Mouse (Mus musculus) left cerebral cortex, adult 2 months (tissue): Measurements from ENCODE around the gene Nek7. TPM values are rescaled to one million over a fixed set of nuclear protein-coding genes. Genes with fewer than 3 reads are reported as not detected.

ENCODE experiments used
- DNase-seq, 2 experiments: peaks; one replicate each; pipeline ENCODE4 v3.0.0; 2021 to 2022; ENCODE audit warnings: low spot score in 2 of 2, mixed read lengths in 1 of 2; ENCODE audit errors: extremely low spot score in 1 of 2
- H3K27ac ChIP-seq: fragments of 200-600 bp; 2 replicates; pipeline ENCODE4 v1.8.1; 2022
- H3K4me3 ChIP-seq: fragments of 200-600 bp; 2 replicates; pipeline ENCODE4 v1.8.1; 2022
- CTCF ChIP-seq: fragments of 200-600 bp; IDR thresholded peaks from 2 replicates; pipeline ENCODE4 v1.8.1; 2022; ENCODE audit warnings: antibody characterized with exemption, mild to moderate bottlenecking, moderate library complexity
- intact Hi-C: fragments of 180-260 bp; cut with DNase I; formaldehyde crosslinking; loops from one replicate; pipeline ENCODE4 v1.15.1; 2025
- total RNA-seq, 2 experiments: library from RNA; stranded (reverse); gene quantifications; 2 replicates each; pipeline ENCODE4 v1.2.3; 2021

The Nek7 gene
- total RNA-seq, 2 experiments from 2014 or later: 33.3 to 33.8 TPM

DNA sequence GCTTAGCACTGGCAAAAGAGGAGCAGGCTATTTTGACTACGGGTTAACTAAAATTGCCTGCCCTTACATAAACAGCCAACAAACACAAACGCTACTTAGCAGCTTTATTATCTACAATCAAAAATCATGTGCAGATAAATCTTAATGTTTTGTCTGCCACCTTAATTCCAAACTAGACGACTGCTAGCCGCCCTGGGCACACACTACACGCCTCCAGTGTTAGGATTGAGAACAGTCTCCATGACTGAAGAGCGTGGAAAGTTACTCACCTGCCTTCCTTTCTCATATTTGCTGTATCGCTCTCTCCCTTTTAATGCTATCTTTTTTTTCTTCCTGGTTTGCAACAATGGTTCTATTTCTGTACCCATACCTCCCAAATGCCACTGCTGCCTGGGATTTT, 12.1 kb downstream of the Nek7 start:
- no peak for TF ChIP-seq CTCF
- no peak overlapping the region for H3K27ac ChIP-seq
- no peak for DNase-seq
- intact Hi-C loops: no loop called here
- no peak overlapping the region for H3K4me3 ChIP-seq

DNA sequence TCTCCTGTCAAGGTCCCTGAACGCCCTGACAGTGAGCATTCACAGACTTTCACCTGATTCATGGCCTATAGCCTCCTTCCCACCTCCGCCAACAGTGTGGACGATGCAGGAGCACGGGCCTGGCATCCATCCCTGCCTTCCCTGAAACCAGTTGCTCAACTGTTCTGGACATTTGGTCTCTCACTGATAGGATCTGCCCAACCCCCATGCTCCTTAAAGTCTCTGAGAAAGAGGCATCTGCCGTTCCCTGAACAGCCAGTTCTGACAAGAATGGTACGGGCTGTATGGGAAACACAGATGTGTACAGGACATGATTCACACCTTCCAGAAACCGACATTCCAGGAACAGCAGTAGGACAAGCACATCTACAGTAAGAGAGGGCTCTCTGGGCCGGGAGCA, 13.2 kb downstream of the Nek7 start:
- intact Hi-C loops: no loop called here
- no peak for DNase-seq
- no peak overlapping the region for H3K4me3 ChIP-seq
- H3K27ac ChIP-seq: no peak overlapping the region
- TF ChIP-seq CTCF: no peak

DNA sequence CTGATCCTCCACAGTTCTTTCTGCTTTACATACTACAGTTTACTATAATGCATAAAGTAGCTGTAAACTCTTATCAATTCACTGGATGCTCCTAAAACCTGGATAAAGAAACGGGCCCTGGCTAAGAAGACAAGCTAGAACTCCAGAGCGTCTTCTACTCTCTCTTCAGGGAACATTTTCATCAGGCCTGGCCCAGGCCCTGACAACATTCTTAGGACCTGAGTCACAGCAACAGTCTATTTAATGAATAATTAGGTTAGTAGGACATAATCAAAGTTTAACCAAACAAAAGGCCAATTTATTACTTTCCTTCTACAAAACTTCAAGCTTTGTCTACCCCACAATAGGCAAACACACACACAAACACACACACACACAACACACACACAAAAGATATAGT, 15.2 kb downstream of the Nek7 start:
- intact Hi-C loops: no loop called here
- TF ChIP-seq CTCF: no peak
- DNase-seq: no peak
- Histone ChIP-seq H3K4me3 (no peak overlapping the region), H3K27ac (no peak overlapping the region)

DNA sequence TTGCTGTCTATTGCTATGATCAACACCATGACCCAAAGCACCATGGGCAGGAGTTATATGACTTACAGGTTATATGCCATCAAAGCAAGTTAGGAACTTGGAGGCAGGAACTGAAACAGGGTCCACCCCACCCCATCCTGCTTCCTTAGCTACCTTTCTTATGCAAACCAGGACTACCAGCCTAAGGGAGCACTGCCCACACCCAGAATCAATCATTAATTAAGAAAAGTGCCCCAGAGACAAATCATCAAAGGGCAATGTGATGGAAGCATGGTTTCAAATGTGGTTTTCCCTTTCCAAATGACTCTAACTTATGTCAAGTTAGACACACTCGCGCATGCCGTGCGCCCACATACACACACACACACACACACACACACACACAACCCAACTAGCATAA, 16.0 kb downstream of the Nek7 start:
- intact Hi-C loops: no loop called here
- no peak for DNase-seq
- H3K4me3 ChIP-seq: no peak overlapping the region
- TF ChIP-seq CTCF: no peak
- no peak overlapping the region for H3K27ac ChIP-seq

DNA sequence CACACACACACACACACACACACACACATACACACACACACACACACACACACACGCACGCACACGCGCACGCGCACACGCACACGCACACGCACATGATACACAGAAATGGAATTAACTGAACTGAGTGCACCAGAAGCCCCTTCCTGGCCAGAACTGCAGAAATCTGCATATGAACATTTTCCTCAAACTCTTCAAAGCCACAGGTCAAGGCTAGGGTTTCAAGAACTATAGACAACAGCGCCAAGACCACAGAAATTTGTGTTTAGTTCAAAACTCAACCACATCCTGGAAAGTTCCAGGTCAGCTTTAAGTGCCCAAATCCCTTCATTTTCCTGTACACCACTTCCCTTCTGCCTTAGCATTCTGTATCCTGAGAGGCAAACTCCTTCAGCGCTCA, 21.9 kb downstream of the Nek7 start:
- Histone ChIP-seq H3K27ac (no peak overlapping the region), H3K4me3 (no peak overlapping the region)
- no peak for DNase-seq
- no peak for TF ChIP-seq CTCF
- intact Hi-C loops: no loop called here

DNA sequence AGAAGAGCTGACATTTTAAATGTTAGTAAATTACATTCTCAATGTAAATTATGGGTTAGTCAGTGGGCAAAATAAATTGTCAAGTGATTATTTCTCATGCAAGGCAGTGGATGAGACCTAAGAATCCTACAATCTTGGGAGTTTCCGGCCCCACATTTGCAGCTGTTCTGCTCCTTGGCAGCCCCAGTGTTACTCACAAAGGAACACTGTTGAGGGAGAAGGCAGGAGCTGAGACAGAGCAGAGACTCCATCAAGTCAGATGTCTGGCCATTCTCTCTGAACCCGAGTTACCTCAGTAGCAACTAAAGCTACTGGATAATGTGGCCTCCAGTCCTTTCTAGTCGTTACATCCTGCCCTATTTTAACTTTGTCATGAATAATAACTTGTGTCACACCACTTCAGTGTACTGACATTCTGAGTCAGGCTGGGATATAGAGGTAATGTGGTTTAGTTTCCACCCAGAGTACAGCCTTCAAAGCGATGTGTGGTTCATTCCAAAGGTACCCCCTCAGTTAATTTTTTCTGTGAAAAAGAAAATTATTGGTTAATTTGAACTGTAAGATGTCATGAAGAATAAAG, 23.7 kb downstream of the Nek7 start:
- intact Hi-C loops: no loop called here
- no peak for DNase-seq
- H3K4me3 ChIP-seq: no peak overlapping the region
- TF ChIP-seq CTCF: no peak
- no peak overlapping the region for H3K27ac ChIP-seq

DNA sequence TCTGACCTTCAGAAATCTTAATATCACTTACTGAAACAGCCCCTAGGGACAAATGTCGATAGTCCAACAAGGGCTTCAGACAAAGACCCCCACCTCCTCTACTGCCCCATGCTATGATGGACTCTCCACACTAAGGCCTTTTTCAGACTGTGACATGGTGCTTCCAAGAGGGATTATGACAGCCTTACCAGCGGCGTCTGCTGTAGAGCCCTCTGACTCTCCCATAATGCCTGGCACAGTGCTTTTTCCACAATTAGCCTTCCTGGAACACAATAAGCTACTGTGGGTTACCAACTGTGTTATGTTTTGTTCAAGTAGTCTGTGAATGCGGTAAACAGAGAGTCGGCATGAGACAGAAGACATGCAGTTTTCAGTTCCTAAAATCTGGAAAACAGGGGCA, 25.0 kb downstream of the Nek7 start:
- Histone ChIP-seq H3K27ac (no peak overlapping the region), H3K4me3 (no peak overlapping the region)
- intact Hi-C loops: no loop called here
- TF ChIP-seq CTCF: no peak
- DNase-seq: no peak

DNA sequence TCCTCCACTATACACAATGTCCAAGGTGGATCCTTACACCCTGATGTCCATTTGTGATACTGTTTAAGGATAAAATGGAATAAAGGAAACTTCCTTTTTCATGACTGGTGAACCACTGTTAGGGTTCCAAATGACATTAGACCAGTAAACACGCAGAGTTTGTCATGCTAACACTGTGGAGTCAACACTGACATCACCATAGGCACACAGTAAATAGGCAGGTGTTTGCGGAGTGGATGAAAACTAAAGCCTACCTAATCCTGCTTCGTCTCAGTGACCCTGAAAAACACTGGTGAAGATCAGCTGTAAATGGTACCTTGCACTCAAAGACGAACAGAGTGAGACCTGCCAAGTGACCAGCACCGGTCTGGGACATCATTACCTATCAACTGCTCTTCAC, 26.0 kb downstream of the Nek7 start:
- Histone ChIP-seq H3K4me3 (no peak overlapping the region), H3K27ac (no peak overlapping the region)
- DNase-seq: no peak
- no peak for TF ChIP-seq CTCF
- intact Hi-C loops: no loop called here

DNA sequence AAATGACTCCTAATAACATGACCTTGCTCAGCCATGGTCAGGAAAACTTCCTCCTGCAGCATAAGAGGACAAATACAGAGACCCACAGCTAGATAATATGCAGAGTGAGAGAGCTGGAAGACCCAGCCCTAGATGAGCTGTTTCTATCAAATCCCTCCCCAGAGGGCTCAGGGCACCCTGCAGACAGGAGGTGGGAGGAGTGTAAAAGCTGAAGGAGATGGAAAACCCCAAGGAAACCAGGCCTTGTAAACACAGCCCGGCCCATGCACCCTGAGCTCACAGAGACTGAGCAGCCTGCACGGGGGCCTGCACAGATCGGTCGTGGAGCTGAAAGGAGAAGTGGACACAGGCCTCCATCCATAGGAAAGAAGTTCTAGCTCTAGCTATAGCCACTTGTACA, 27.5 kb downstream of the Nek7 start:
- no peak for TF ChIP-seq CTCF
- DNase-seq: no peak
- intact Hi-C loops: no loop called here
- Histone ChIP-seq H3K4me3 (no peak overlapping the region), H3K27ac (no peak overlapping the region)

DNA sequence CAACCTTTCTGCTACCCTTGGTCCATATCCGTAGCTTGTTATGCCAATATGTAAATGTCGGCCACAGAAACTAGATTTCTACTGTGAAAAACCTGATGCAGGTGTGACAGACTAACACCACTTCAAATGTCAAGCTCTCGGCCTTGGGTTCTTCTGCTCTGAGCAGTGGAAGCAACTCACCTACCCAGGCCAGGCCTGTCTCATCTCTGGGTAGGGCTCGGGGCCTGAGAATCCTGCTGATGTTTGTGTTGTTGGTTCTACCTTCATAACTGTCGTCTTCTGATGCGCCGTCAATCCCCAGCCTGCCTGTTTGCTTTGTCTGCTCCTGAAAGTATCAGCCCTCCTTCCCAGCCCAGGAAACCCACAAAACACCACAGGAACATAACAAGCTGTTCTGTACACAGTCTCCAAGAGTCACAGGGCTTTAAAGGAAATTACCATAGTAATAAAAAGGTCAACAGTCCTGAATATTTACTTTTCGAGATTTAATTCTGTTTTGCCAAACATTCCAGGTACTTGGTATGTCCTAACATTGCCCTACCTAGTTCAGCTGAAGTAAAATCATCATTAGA, 29.4 kb downstream of the Nek7 start:
- intact Hi-C loops: no loop called here
- DNase-seq: no peak
- no peak for TF ChIP-seq CTCF
- H3K4me3 ChIP-seq: no peak overlapping the region
- no peak overlapping the region for H3K27ac ChIP-seq

DNA sequence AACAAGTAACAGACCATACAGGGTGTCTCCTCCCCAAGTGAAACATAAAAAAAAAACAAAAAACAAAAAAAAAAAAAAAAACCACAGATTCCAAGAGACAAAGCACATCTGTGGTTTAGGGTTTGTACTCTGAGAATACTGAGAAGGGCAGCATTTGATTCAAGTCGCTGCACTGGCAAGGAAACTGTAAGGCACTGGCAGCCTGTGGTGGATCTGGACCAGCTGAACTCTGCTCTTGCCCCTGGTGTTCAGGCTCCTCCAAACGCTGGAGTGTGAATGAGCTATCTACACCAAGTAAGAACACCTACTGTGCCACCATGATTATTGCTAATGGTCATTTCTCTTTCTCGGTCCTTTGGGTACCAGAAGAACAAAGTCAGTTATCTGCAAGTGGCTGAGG, 30.8 kb downstream of the Nek7 start:
- TF ChIP-seq CTCF: no peak
- H3K27ac ChIP-seq: no peak overlapping the region
- DNase-seq: no peak
- intact Hi-C loops: no loop called here
- no peak overlapping the region for H3K4me3 ChIP-seq

DNA sequence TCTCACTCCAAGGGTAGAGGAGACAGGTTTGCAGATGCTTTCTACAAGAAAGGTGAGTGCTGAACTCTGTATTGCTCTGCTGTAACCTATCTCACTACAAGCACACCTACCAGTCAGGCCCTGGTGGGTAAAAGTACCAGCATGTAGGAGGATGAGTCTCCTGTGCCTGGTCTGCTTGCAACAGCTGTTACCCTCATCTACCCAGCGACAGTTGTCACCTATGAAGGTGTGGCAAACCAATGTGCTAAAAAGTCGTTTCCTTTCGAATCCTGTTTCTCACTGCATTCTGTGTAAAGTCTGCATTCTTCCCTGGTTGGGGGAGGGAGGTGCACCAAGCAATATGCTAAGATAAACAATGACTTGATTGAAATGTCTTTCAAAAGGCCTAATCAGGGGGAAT, 32.1 kb downstream of the Nek7 start:
- no peak for DNase-seq
- intact Hi-C loops: no loop called here
- no peak overlapping the region for H3K27ac ChIP-seq
- TF ChIP-seq CTCF: no peak
- no peak overlapping the region for H3K4me3 ChIP-seq

DNA sequence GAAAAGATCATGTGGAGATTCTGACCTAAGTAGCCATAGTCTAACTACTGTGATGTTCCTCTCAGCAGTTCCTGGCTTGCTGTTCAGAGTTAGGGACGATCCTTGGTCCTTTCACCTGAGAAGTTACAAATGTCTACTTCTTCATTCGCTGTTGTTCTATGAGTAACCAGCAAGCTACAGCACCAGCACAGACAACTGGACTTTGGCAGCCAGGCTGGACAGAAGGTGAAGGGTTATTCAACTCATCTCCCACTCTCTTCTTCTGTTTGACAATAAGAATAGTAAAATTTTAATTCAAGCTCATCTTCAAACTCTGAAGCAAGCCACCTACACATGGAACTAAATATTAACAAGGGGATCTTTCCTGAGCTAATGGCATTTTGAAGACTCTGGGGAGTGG, 33.0 kb downstream of the Nek7 start:
- intact Hi-C loops: no loop called here
- Histone ChIP-seq H3K4me3 (no peak overlapping the region), H3K27ac (no peak overlapping the region)
- DNase-seq: no peak
- no peak for TF ChIP-seq CTCF
